Mouse (Mus musculus) spleen, adult 18-20 months (tissue): Measurements from ENCODE around the gene Kctd2.

Experiments used
- DNase-seq, 2 experiments: peaks; one replicate each; pipeline ENCODE4 v3.0.0; 2022; ENCODE audit warnings: mixed read lengths in 2 of 2

Gene Kctd2

DNA sequence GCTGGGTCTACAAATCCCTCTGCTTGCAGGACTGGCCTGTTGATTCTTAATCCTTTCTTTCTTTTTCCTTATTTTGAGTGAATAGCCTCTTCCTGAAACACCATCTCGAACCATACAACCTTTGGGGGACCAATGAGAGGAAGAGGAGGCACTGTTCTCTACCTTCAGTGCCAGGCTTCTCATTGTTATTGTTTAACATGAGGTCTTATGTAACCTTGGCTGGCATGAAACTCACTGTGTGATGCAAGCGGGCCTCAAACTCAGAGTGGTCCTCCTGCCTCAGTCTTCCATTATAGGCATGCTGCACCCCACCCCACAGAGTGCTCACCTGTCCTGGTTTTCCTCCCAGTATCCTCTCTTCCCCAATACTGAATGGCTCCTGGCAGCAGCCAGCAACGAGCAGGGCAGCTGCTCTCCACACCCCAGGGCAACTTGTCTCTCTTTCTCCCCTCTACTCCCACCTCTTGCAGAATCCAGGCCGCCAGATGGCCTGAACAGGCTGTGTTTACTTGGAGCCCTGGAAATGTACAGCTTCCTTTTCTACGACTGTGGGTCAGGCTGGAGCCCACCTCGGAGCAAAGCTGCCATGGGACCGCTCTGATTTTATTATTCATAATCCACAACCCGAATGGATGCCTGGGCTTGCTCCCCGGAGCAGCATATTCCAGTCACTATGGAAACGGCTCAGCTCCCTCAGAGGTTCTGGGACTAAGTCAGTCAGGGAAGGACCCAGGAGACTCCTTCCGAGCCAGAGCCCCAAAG lies 19.1 kb upstream of the Kctd2 start:
- no peak for DNase-seq

GRCm38 (mm10) chr11:115403338-115404124 lies 16.4 kb upstream of the Kctd2 start, which contains the start of gene Mrpl58:
Gene Mrpl58, plus strand, starts transcription at chr11:115403752.
- peak; percentile 73 to 87 for DNase-seq

- DNase-seq = no peak
Observed at GRCm38 (mm10) chr11:115405723-115406122, 14.2 kb upstream of the Kctd2 start.

DNA sequence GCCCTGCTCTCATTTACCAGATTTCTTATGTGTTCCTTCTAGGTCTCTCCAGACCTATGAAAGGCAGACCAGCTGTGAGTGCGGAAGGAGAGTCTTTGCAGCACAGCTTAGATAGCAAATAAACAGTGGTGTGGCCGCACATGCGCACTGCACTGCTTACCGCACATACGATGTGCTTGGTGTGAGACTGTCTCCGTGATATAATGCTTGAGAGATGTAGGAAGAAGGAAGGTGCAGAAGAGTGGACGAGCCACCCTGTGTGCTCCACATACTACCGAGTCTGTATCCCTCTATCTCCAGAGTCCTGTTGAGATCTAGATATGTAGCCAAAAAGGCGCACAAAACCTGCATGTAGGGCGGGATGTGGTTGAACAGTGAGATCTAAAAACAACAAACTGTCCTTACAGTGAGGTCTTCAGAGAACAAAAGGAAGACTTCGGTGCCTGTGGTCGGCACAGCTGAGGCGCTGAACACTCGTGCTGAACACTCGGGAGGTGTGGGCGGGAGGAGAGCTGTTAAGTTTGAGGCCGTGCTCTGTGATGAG lies 13.0 kb upstream of the Kctd2 start:
- DNase-seq = no peak

DNA sequence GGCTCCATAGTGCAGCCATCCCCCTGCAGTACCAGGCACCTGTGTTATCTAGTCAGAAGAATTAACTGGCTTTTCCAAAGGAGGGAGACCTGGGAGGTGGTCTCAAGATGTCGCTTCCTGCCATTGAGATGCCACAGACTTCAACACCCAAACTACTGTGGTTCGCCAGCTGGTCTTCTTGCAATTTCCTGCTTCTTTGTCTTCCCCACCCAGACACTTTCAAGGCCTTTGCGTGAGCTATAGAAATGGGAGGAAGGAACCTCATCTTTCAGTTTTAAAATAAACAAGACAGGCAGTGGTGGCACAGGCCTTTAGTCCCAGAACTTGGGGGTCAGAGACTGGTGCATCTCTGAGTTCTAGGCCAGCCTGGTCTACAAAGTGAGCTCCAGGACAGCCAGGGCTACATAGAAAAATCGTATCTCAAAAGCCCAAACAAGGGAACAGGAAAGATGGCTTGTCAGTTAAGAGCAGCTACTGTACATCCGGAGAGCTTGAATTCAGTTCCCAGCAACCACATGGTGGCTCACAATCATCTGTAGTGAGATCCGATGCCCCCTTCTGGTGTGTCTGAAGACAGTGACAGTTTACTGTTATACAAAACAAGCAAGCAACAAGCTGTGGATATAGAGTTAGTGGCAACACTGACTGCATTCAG lies 11.5 kb upstream of the Kctd2 start:
- DNase-seq = no peak

- no peak for DNase-seq
Observed at GRCm38 (mm10) chr11:115409556-115409955, 10.4 kb upstream of the Kctd2 start.

- no peak for DNase-seq
Observed at GRCm38 (mm10) chr11:115420336-115421190, 635 bp downstream of the Kctd2 start.

DNA sequence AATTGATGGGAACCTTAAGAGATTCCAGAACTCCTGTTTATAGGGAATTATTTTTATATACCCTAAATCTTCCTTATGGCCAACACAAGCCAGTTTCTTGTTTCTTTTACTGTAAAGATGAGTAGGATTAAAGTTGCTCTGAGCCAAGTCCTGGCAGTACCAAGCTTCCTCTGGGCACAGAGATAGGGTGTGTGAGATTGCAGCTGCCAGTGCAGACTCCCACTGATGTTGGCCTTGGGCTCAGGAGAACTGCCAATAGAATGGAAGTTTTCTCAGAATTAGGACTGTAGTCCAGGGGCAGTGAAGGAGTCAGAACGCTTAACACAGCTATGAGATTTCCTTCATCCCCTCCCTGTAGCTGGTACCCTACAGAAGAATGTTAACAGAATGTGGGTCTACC lies 1.4 kb downstream of the Kctd2 start:
- DNase-seq = no peak

DNA sequence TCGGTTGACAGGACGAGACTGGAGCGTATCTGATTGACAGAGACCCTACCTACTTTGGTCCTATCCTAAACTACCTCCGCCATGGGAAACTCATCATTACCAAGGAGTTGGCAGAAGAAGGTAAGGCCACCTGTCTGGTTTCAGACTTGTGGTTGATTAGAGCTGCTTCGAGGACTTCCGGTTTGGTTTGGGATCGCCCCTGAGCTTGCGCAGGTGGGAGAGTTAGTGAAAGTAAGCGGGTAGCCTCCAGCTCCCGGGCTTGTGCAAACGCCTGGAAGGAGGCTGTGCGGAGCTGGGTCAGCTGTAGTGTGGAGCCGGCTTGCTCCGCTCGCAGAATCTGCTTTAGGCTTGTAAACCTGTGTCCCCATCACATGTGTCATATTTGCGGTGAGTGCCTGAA lies 2.0 kb downstream of the Kctd2 start:
- no peak for DNase-seq

DNA sequence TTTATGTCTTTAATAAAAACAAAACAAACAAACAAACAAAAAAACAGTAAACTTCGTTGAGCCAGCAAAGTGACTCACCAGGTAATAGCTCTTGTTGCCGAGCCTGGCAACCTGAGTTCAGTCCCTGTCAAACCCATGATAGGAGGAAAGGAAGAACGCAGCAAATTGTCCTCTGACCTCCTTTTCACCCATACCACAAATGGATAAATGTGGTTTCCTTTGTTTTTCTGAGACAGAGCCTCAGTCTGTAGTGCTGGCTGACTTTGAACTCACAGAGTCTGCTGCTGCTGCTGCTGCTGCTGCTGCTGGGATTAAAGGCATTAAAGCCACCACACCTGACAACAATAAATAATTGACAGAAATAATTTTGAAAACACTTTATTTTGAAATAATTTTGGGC lies 3.2 kb downstream of the Kctd2 start:
- no peak for DNase-seq

GRCm38 (mm10) chr11:115424666-115425065 lies 4.7 kb downstream of the Kctd2 start:
- DNase-seq = no peak

GRCm38 (mm10) chr11:115425671-115426070 lies 5.7 kb downstream of the Kctd2 start:
- DNase-seq = no peak

GRCm38 (mm10) chr11:115427482-115428331 lies 7.8 kb downstream of the Kctd2 start:
- peak in 1 of 2 experiments; percentile 43 for DNase-seq

- no peak for DNase-seq
Observed at GRCm38 (mm10) chr11:115429307-115429706, 9.4 kb downstream of the Kctd2 start.

DNA sequence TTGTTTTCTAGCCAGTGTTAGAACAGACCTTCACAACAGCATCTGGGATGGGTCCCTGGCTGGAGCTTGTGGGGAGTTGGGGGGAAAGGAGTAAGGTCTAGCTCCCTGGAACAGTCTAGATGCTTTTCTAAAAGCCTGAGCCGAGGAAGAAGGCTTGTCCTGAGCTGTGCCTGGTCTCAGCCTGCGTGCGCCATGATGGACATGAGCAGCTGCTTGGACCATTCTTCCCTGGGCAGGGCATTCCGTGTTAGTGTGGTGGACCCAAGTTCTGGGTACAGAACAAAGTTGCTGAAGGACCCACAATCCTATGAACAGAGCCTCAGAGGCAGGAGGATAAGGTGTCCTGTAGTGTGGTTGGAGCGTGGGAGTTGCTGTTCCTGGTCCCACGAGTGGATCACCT lies 10.6 kb downstream of the Kctd2 start:
- no peak for DNase-seq

- DNase-seq = no peak
Observed at GRCm38 (mm10) chr11:115432814-115433213, 12.9 kb downstream of the Kctd2 start.

GRCm38 (mm10) chr11:115433342-115433741 lies 13.4 kb downstream of the Kctd2 start:
- DNase-seq = no peak

- DNase-seq = no peak
Observed at GRCm38 (mm10) chr11:115435596-115436337, 15.8 kb downstream of the Kctd2 start.

- no peak for DNase-seq
Observed at GRCm38 (mm10) chr11:115437571-115438122, 17.7 kb downstream of the Kctd2 start.

DNA sequence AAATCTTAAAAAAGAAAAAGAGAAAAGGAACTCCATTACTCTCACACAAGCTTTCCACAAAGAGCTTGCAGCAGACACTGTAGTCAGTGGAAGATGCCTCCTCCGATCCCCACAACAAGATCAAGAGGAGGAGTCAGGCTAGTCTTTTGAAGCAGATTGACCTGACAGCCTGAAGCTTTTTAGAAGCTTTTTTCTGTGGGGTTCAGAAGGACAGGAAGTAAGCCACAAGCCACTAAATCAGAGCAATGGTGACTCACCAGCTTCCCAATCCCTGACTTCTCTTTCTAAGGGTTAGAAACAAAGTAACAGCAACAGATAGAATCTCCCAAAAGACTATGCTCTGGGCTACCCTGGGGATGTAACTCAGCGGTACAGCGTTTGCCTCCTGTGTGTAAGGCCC lies 19.4 kb downstream of the Kctd2 start:
- no peak for DNase-seq
